Mouse (Mus musculus) kidney, embryonic 14.5 days (tissue): Measurements from ENCODE around the gene Mnat1. TPM values are rescaled to one million over a fixed set of nuclear protein-coding genes. Genes with fewer than 3 reads are reported as not detected.

Source experiments
- ATAC-seq: fragments of 200-750 bp; cut with Nextera tagmentation; 2 replicates; pipeline ENCODE4 v1.8.0; 2017; ENCODE audit warnings: moderate number of reproducible peaks, mild to moderate bottlenecking, moderate TSS enrichment, moderate library complexity; ENCODE audit not compliant: low FRiP score, low TSS enrichment
- H3K27ac ChIP-seq: fragments of 300-500 bp; sonication (generic); 2 replicates; pipeline ENCODE4 v1.5.1; 2014; ENCODE audit warnings: low read depth, mild to moderate bottlenecking, low read length, moderate library complexity, mixed read lengths
- H3K27me3 ChIP-seq: fragments of 300-500 bp; sonication (generic); 2 replicates; pipeline ENCODE4 v1.6.1; 2014; ENCODE audit warnings: mild to moderate bottlenecking, low read length; ENCODE audit not compliant: control insufficient read depth, insufficient read depth
- H3K36me3 ChIP-seq: fragments of 300-500 bp; sonication (generic); 2 replicates; pipeline ENCODE4 v1.6.1; 2014; ENCODE audit warnings: low read length, mixed read lengths; ENCODE audit not compliant: control insufficient read depth, insufficient read depth
- H3K4me1 ChIP-seq: fragments of 300-500 bp; sonication (generic); 2 replicates; pipeline ENCODE4 v1.6.1; 2014; ENCODE audit warnings: low read length, mixed read lengths; ENCODE audit not compliant: control insufficient read depth, insufficient read depth
- H3K4me2 ChIP-seq: fragments of 300-500 bp; sonication (generic); replicated peaks from 2 replicates; pipeline ENCODE4 v1.6.1; 2014; ENCODE audit warnings: low read depth, mild to moderate bottlenecking, low read length
- H3K4me3 ChIP-seq: fragments of 300-500 bp; sonication (generic); 2 replicates; pipeline ENCODE4 v1.5.1; 2014; ENCODE audit warnings: mild to moderate bottlenecking, low read length
- H3K9ac ChIP-seq: fragments of 300-500 bp; sonication (generic); 2 replicates; pipeline ENCODE4 v1.6.1; 2014; ENCODE audit warnings: low read depth, mild to moderate bottlenecking, low read length, moderate library complexity
- H3K9me3 ChIP-seq: fragments of 300-500 bp; sonication (generic); 2 replicates; pipeline ENCODE4 v1.6.1; 2016; ENCODE audit warnings: low read length; ENCODE audit not compliant: control insufficient read depth
- WGBS: fragments of 180-500 bp; shearing (Covaris S2); extraction: QIAGEN DNeasy Blood & Tissue Kit; methylation state at CpG from one replicate; pipeline ENCODE4 v1.1.7; 2014; 5-methylcytosine and 5-hydroxymethylcytosine counted together
- polyA plus RNA-seq: library from polyadenylated mRNA; unstranded; fragments of >200 nt; fragmentation: Nextera tagmentation; extraction: Ambion mirVana; gene quantifications from 2 replicates; pipeline ENCODE4 v1.2.1, GENCODE M21; 2014

The Mnat1 gene
- polyA plus RNA-seq, 1 experiment from 2014 or later = 43.4 TPM

GRCm38 (mm10) chr12:73269531-73269930 lies 146.0 kb downstream of the Mnat1 start:
- no peak overlapping the region for H3K9ac ChIP-seq
- WGBS = 81% methylated on average over 3 of the region's 3 CpGs
- no peak overlapping the region for H3K4me3 ChIP-seq
- no peak for ATAC-seq
- H3K4me1 ChIP-seq = 0 out of 2 replicates have a peak, but pooled peaks cover 3% of the 10 kb centered on the region
- H3K4me2 ChIP-seq = no peak overlapping the region
- no peaks in the 10 kb centered on the region for H3K9me3 ChIP-seq
- peaks cover 3% of the 10 kb centered on the region for H3K36me3 ChIP-seq
- H3K27ac ChIP-seq = no peak overlapping the region
- no peaks in the 10 kb centered on the region for H3K27me3 ChIP-seq

- no peak overlapping the region for H3K9ac ChIP-seq
- H3K27ac ChIP-seq = no peak overlapping the region
- no peak overlapping the region for H3K4me2 ChIP-seq
- H3K36me3 ChIP-seq = peaks cover 4% of the 10 kb centered on the region
- H3K4me1 ChIP-seq = 0 out of 2 replicates have a peak, but pooled peaks cover 3% of the 10 kb centered on the region
- ATAC-seq = no peak
- WGBS = 54% methylated on average over 4 of the region's 4 CpGs
- no peak overlapping the region for H3K4me3 ChIP-seq
- H3K9me3 ChIP-seq = no peaks in the 10 kb centered on the region
- H3K27me3 ChIP-seq = no peaks in the 10 kb centered on the region
Observed at GRCm38 (mm10) chr12:73269933-73270332, 146.4 kb downstream of the Mnat1 start.

- Histone ChIP-seq H3K36me3 (peaks cover 22% of the 10 kb centered on the region), H3K4me1 (0 out of 2 replicates have a peak, but pooled peaks cover 3% of the 10 kb centered on the region), H3K27me3 (no peaks in the 10 kb centered on the region), H3K27ac (no peak overlapping the region), H3K9ac (no peak overlapping the region), H3K4me3 (no peak overlapping the region), H3K4me2 (no peak overlapping the region), H3K9me3 (no peaks in the 10 kb centered on the region)
- 94% methylated on average over 3 of the region's 3 CpGs for WGBS
- no peak for ATAC-seq
Observed at GRCm38 (mm10) chr12:73274921-73275320, 151.4 kb downstream of the Mnat1 start.

GRCm38 (mm10) chr12:73286287-73287092 lies 163.0 kb downstream of the Mnat1 start, which contains the start of the genes Trmt5 and Slc38a6:
TSS of gene Trmt5 (minus strand) at chr12:73286710.
TSS of gene Slc38a6 (plus strand) at chr12:73286779.
- WGBS = under 1% methylated on average over 53 of the region's 53 CpGs
- Histone ChIP-seq H3K9me3 (no peaks in the 10 kb centered on the region), H3K27me3 (no peaks in the 10 kb centered on the region), H3K4me3 (peak within 1 kb of the TSS; percentile 75), H3K27ac (no peak within 1 kb of the TSS; the same call in 1 of the 2 replicates), H3K9ac (peak within 1 kb of the TSS; percentile 73), H3K4me1 (peaks cover 15% of the 10 kb centered on the region; the same call in 1 of the 2 replicates), H3K36me3 (peaks cover 15% of the 10 kb centered on the region; the same call in 1 of the 2 replicates), H3K4me2 (peak within 1 kb of the TSS; percentile 76)
- peak; percentile 96 for ATAC-seq

- 58% methylated on average over 8 of the region's 8 CpGs for WGBS
- Histone ChIP-seq H3K27ac (no peak overlapping the region), H3K9me3 (no peaks in the 10 kb centered on the region), H3K4me2 (peak overlapping the region; percentile 76), H3K4me3 (peak overlapping the region; percentile 75), H3K4me1 (peaks cover 15% of the 10 kb centered on the region; the same call in 1 of the 2 replicates), H3K9ac (0 out of 2 replicates have a peak overlapping the region, but pooled peaks have one; percentile 73), H3K27me3 (no peaks in the 10 kb centered on the region), H3K36me3 (peaks cover 9% of the 10 kb centered on the region; the same call in 1 of the 2 replicates)
- ATAC-seq = no peak
Observed at GRCm38 (mm10) chr12:73287609-73288008, 164.1 kb downstream of the Mnat1 start.

GRCm38 (mm10) chr12:73288626-73289025 lies 165.1 kb downstream of the Mnat1 start:
- Histone ChIP-seq H3K27ac (no peak overlapping the region), H3K9me3 (no peaks in the 10 kb centered on the region), H3K4me3 (no peak overlapping the region), H3K4me1 (peaks cover 15% of the 10 kb centered on the region; the same call in 1 of the 2 replicates), H3K4me2 (no peak overlapping the region), H3K9ac (no peak overlapping the region), H3K27me3 (no peaks in the 10 kb centered on the region), H3K36me3 (peaks cover 6% of the 10 kb centered on the region; the same call in 1 of the 2 replicates)
- no peak for ATAC-seq
- 87% methylated on average over 3 of the region's 3 CpGs for WGBS

- H3K4me3 ChIP-seq = no peak overlapping the region
- H3K4me2 ChIP-seq = no peak overlapping the region
- H3K27me3 ChIP-seq = no peaks in the 10 kb centered on the region
- no peak overlapping the region for H3K27ac ChIP-seq
- H3K36me3 ChIP-seq = peaks cover 5% of the 10 kb centered on the region; the same call in 1 of the 2 replicates
- no peaks in the 10 kb centered on the region for H3K4me1 ChIP-seq
- no peak overlapping the region for H3K9ac ChIP-seq
- no peak for ATAC-seq
- no peaks in the 10 kb centered on the region for H3K9me3 ChIP-seq
Observed at GRCm38 (mm10) chr12:73294884-73295283, 171.4 kb downstream of the Mnat1 start.

- Histone ChIP-seq H3K27ac (no peak overlapping the region), H3K4me1 (no peaks in the 10 kb centered on the region), H3K4me2 (no peak overlapping the region), H3K9ac (no peak overlapping the region), H3K4me3 (no peak overlapping the region), H3K9me3 (no peaks in the 10 kb centered on the region), H3K36me3 (peaks cover 5% of the 10 kb centered on the region; the same call in 1 of the 2 replicates), H3K27me3 (no peaks in the 10 kb centered on the region)
- 87% methylated on average over 11 of the region's 11 CpGs for WGBS
- no peak for ATAC-seq
Observed at GRCm38 (mm10) chr12:73295505-73296140, 172.1 kb downstream of the Mnat1 start.
